Mouse (Mus musculus) erythroblast, embryonic 14.5 days (primary cell): ENCODE measurements around the gene Wbp2nl.

Source experiments
- GATA1 ChIP-seq: IDR thresholded peaks from 2 replicates; pipeline ENCODE4 v1.6.1; 2012; ENCODE audit warnings: low read length, inconsistent platforms, mixed read lengths
- TAL1 ChIP-seq: IDR thresholded peaks from 3 replicates; pipeline ENCODE4 v1.6.1; 2012; ENCODE audit warnings: low read length, inconsistent platforms, mixed read lengths

- TF ChIP-seq TAL1 (no peak), GATA1 (no peak)
Measured at GRCm38 (mm10) chr15:82342543-82342935, 43.8 kb downstream of the Wbp2nl start.
